Mouse (Mus musculus) embryonic fibroblast, embryonic 13.5 days (primary cell): ENCODE measurements at regions not wholly inside any gene's neighbourhood (a gene's known extent, or its start where the extent isn't known, plus 50 kb on each side); places are given as distances from the start of the nearest gene placed in this dataset.
"Not testable (repeated sequence)": the region's sequence is repeated elsewhere in the genome, so short reads cannot be mapped to it uniquely, and the experiment has no call there.

Experiments
- H3K27ac ChIP-seq: 2 replicates; pipeline ENCODE4 v1.5.1; 2012; ENCODE audit warnings: low read length, control low read depth, inconsistent platforms; ENCODE audit not compliant: insufficient read depth
- H3K4me1 ChIP-seq: 2 replicates; pipeline ENCODE4 v1.6.1; 2011; ENCODE audit warnings: low read length; ENCODE audit not compliant: control insufficient read depth, insufficient read depth
- H3K4me3 ChIP-seq: 2 replicates; pipeline ENCODE4 v1.5.1; 2011; ENCODE audit warnings: mild to moderate bottlenecking, control low read depth, low read length; ENCODE audit not compliant: insufficient read depth
- CTCF ChIP-seq: IDR thresholded peaks from 2 replicates; pipeline ENCODE4 v1.5.1; 2011; ENCODE audit warnings: mild to moderate bottlenecking, control low read depth, low read length, moderate library complexity, borderline replicate concordance; ENCODE audit not compliant: insufficient read depth
- POLR2A ChIP-seq: IDR thresholded peaks from 2 replicates; pipeline ENCODE4 v1.6.1; 2011; ENCODE audit warnings: low read depth, mild to moderate bottlenecking, control low read depth, low read length, moderate library complexity

GRCm38 (mm10) chr3:59563486-59564006, 166.0 kb upstream of the Gm5538 start:
- H3K4me1 ChIP-seq, H3K27ac ChIP-seq, H3K4me3 ChIP-seq: not testable (repeated sequence)

GRCm38 (mm10) chr3:59542621-59543020, 187.0 kb upstream of the Gm5538 start:
- H3K4me3 ChIP-seq = no peak overlapping the region
- TF ChIP-seq CTCF = no peak
- H3K4me1 ChIP-seq = no peaks in the 10 kb centered on the region

GRCm38 (mm10) chr3:59540547-59540946, 189.0 kb upstream of the Gm5538 start:
- not testable (repeated sequence) for H3K27ac ChIP-seq, H3K4me1 ChIP-seq, H3K4me3 ChIP-seq

More at GRCm38 (mm10) chr3:59542621-59543020, 187.0 kb upstream of the Gm5538 start:
- H3K27ac ChIP-seq = no peak overlapping the region

- not testable (repeated sequence) for H3K4me1 ChIP-seq, H3K27ac ChIP-seq, H3K4me3 ChIP-seq
These were observed 189.7 kb upstream of the Gm5538 start for GRCm38 (mm10) chr3:59539893-59540292.

- Histone ChIP-seq H3K27ac (no peak overlapping the region), H3K4me1 (no peaks in the 10 kb centered on the region), H3K4me3 (no peak overlapping the region)
- no peak for TF ChIP-seq CTCF
- TF ChIP-seq POLR2A = no peak
These were observed 187.2 kb upstream of the Igsf10 start for GRCm38 (mm10) chr3:59531311-59531834.

GRCm38 (mm10) chr3:59530592-59531310, 186.6 kb upstream of the Igsf10 start:
- Histone ChIP-seq H3K4me1 (no peaks in the 10 kb centered on the region), H3K4me3 (no peak overlapping the region), H3K27ac (no peak overlapping the region)
- TF ChIP-seq CTCF (no peak), POLR2A (no peak)

GRCm38 (mm10) chr3:59520766-59521165, 176.6 kb upstream of the Igsf10 start:
- no peak overlapping the region for H3K27ac ChIP-seq
- no peaks in the 10 kb centered on the region for H3K4me1 ChIP-seq
- no peak overlapping the region for H3K4me3 ChIP-seq
- no peak for TF ChIP-seq POLR2A
- no peak for TF ChIP-seq CTCF

GRCm38 (mm10) chr3:59478095-59478494, 133.9 kb upstream of the Igsf10 start:
- H3K4me3 ChIP-seq = no peak overlapping the region
- TF ChIP-seq CTCF (no peak), POLR2A (no peak)
- H3K4me1 ChIP-seq = no peaks in the 10 kb centered on the region
- H3K27ac ChIP-seq = no peak overlapping the region

GRCm38 (mm10) chr3:59477441-59478061, 133.4 kb upstream of the Igsf10 start:
- TF ChIP-seq POLR2A (no peak), CTCF (no peak)
- Histone ChIP-seq H3K4me3 (no peak overlapping the region), H3K27ac (no peak overlapping the region), H3K4me1 (no peaks in the 10 kb centered on the region)

GRCm38 (mm10) chr3:59468956-59469355, 124.8 kb upstream of the Igsf10 start:
- TF ChIP-seq CTCF (no peak), POLR2A (no peak)
- H3K4me1 ChIP-seq = no peaks in the 10 kb centered on the region
- peak overlapping the region; percentile 93 for H3K27ac ChIP-seq
- H3K4me3 ChIP-seq = no peak overlapping the region
